Mouse (Mus musculus) heart, embryonic 16.5 days (tissue): ENCODE data around the gene Gm20388. TPM values are rescaled to one million over a fixed set of nuclear protein-coding genes. Genes with fewer than 3 reads are reported as not detected.
A peak's percentile ranks its signal among the peaks of the same experiment; 100 is the strongest.

Experiments
- ATAC-seq: fragments of 200-750 bp; cut with Nextera tagmentation; replicated peaks from 2 replicates; pipeline ENCODE4 v1.8.0; 2017; ENCODE audit warnings: moderate number of reproducible peaks; ENCODE audit not compliant: insufficient read depth, low FRiP score; ENCODE audit errors: extremely low read depth
- H3K27ac ChIP-seq: fragments of 300-500 bp; sonication (generic); 2 replicates; pipeline ENCODE4 v1.5.1; 2014; ENCODE audit warnings: mild to moderate bottlenecking, low read length, control low read depth, moderate library complexity
- H3K27me3 ChIP-seq: fragments of 300-500 bp; sonication (generic); 2 replicates; pipeline ENCODE4 v1.6.1; 2014; ENCODE audit warnings: low read length, mixed read lengths; ENCODE audit not compliant: control insufficient read depth, insufficient read depth
- H3K36me3 ChIP-seq: fragments of 300-500 bp; sonication (generic); 2 replicates; pipeline ENCODE4 v1.6.1; 2014; ENCODE audit not compliant: control insufficient read depth, insufficient read depth
- H3K4me1 ChIP-seq: fragments of 300-500 bp; sonication (generic); 2 replicates; pipeline ENCODE4 v1.6.1; 2014; ENCODE audit warnings: low read length, mixed read lengths; ENCODE audit not compliant: control insufficient read depth, insufficient read depth
- H3K4me2 ChIP-seq: fragments of 300-500 bp; sonication (generic); 2 replicates; pipeline ENCODE4 v1.6.1; 2014; ENCODE audit warnings: low read depth, mild to moderate bottlenecking, control low read depth, low read length
- H3K4me3 ChIP-seq: fragments of 300-500 bp; sonication (generic); 2 replicates; pipeline ENCODE4 v1.5.1; 2014; ENCODE audit warnings: mild to moderate bottlenecking, control low read depth, low read length
- H3K9ac ChIP-seq: fragments of 300-500 bp; sonication (generic); 2 replicates; pipeline ENCODE4 v1.6.1; 2014; ENCODE audit warnings: low read length, control low read depth
- H3K9me3 ChIP-seq: fragments of 300-500 bp; sonication (generic); replicated peaks from 2 replicates; pipeline ENCODE4 v1.6.1; 2016; ENCODE audit warnings: low read length; ENCODE audit not compliant: control insufficient read depth
- WGBS: fragments of 180-500 bp; shearing (Covaris S2); extraction: QIAGEN DNeasy Blood & Tissue Kit; methylation state at CpG from one replicate; pipeline ENCODE4 v1.1.7; 2014; 5-methylcytosine and 5-hydroxymethylcytosine counted together
- polyA plus RNA-seq: library from polyadenylated mRNA; unstranded; fragments of >200 nt; fragmentation: Nextera tagmentation; extraction: Ambion mirVana; gene quantifications from 2 replicates; pipeline ENCODE4 v1.2.1, GENCODE M21; 2015

Gm20388 gene
- polyA plus RNA-seq, 1 experiment from 2014 or later, result 4.5 TPM

DNA sequence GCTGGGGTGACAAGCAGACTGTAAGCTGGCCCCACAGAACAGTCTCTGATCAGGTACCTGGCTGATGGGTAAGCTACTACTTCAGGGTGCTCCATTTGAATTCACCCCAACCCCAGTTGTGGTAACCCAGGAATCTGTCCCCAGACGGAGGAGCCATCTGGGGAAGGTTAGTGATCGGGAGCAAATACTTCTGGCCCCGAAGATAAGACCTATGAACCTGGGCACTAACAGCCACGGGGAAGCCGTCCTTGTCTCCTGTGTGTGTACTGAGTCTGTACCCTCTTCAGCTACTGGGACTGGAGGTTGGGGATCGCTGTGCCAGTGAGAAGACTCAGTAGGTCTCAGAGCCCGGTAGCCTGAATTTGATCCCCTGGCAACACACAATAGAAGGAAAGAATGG lies 491.1 kb downstream of the Gm20388 start:
- Histone ChIP-seq H3K27me3 (no peaks in the 10 kb centered on the region), H3K36me3 (no peaks in the 10 kb centered on the region), H3K4me3 (no peak overlapping the region), H3K9me3 (no peaks in the 10 kb centered on the region), H3K9ac (no peak overlapping the region), H3K27ac (no peak overlapping the region), H3K4me2 (no peak overlapping the region), H3K4me1 (peaks cover 8% of the 10 kb centered on the region)
- ATAC-seq, result no peak
- 84% methylated on average over 7 of the region's 7 CpGs for WGBS

DNA sequence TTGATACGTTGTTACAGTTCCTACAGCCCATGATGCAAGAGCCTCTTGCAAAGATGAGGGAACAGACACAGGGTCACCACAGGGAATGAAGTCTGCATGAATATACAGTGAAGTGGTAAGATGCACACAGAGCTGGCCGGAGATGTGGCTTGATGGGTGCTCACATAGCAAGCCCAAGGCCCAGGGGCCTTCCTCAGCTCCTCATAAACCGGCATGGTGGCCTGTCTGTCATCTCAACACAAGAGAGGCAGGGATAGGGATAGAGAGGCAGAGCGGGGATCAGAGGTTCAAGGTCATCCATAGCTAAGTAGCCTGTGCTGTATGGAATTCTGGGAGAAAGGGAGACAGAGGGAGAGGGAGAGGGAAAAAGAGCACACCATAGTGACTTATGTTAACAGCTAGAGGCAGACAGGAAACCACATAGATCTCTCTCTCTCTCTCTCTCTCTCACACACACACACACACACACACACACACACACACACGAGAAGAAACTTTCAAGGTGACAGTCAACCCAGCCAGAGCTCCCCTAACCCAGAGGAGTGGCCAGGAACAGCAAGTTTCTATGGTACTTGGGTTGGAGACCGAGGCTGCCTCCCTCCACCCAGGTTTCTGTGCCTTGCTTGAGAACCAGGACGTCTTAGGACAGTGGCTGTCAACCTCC lies 493.1 kb downstream of the Gm20388 start:
- no peak overlapping the region for H3K27ac ChIP-seq
- no peaks in the 10 kb centered on the region for H3K9me3 ChIP-seq
- no peak overlapping the region for H3K4me3 ChIP-seq
- H3K4me2 ChIP-seq, result no peak overlapping the region
- H3K36me3 ChIP-seq, result no peaks in the 10 kb centered on the region
- H3K9ac ChIP-seq, result no peak overlapping the region
- no peaks in the 10 kb centered on the region for H3K27me3 ChIP-seq
- ATAC-seq, result no peak
- H3K4me1 ChIP-seq, result peaks cover 5% of the 10 kb centered on the region; the same call in 1 of the 2 replicates
- 75% methylated on average over 7 of the region's 7 CpGs for WGBS

DNA sequence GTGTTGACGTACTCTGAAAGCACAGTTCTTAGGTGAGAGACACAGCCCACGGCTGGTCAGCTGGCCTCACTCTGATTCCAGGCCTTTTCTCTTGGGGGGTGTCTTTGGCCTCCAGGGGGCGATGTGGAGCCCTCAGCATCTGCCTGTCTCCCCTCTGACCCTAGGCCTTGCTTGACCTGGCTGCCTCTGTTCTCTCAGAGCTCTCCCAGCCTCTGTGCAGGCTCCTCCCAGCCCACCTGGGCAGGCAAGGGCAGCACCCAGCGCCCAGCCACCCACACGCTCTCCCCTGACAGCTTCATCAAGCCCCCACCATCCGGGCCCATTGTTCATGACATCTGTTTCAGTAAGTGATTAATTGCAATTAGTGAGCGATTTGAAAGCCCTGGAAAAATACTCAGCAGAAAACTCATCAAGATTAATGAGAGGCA lies 494.0 kb downstream of the Gm20388 start:
- Histone ChIP-seq H3K27ac (no peak overlapping the region), H3K4me2 (no peak overlapping the region), H3K9ac (no peak overlapping the region), H3K4me1 (peaks cover 8% of the 10 kb centered on the region; the same call in 1 of the 2 replicates), H3K27me3 (no peaks in the 10 kb centered on the region), H3K4me3 (no peak overlapping the region), H3K36me3 (no peaks in the 10 kb centered on the region), H3K9me3 (no peaks in the 10 kb centered on the region)
- WGBS, result 68% methylated on average over 7 of the region's 7 CpGs
- ATAC-seq, result no peak

DNA sequence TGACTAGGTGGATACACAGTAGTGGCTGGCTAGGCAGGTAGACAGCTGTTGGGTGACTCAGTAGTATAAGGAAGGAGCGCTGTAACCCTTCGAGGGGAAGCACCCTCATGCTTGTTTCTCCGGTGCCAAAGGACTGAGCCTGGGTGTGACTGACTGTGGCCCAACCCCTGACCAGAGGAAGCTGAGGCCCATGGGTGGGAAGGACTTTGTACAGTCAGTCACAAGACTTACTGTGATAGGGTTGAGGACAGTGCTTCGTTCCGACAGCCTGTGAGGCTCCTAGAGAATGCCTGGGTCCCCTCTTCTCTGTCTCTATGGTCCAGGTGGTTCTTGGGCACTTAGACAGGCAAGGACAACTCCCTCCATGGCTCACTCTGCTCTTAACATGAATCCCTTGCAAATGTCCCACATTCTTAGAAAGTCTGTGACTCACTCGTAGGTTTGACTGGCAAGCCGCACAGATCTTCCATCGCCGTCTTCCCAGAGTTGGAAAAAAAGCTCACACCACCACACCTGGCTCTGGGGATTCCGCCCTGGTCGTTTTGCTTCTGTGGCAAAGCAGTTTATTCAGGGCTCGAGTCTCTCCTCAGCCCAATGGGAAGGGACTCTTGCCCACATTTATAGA lies 495.5 kb downstream of the Gm20388 start:
- H3K27ac ChIP-seq, result no peak overlapping the region
- no peak overlapping the region for H3K4me2 ChIP-seq
- no peaks in the 10 kb centered on the region for H3K9me3 ChIP-seq
- H3K27me3 ChIP-seq, result no peaks in the 10 kb centered on the region
- H3K36me3 ChIP-seq, result no peaks in the 10 kb centered on the region
- ATAC-seq, result no peak
- no peak overlapping the region for H3K4me3 ChIP-seq
- peaks cover 8% of the 10 kb centered on the region; the same call in 1 of the 2 replicates for H3K4me1 ChIP-seq
- 88% methylated on average over 12 of the region's 12 CpGs for WGBS
- no peak overlapping the region for H3K9ac ChIP-seq

DNA sequence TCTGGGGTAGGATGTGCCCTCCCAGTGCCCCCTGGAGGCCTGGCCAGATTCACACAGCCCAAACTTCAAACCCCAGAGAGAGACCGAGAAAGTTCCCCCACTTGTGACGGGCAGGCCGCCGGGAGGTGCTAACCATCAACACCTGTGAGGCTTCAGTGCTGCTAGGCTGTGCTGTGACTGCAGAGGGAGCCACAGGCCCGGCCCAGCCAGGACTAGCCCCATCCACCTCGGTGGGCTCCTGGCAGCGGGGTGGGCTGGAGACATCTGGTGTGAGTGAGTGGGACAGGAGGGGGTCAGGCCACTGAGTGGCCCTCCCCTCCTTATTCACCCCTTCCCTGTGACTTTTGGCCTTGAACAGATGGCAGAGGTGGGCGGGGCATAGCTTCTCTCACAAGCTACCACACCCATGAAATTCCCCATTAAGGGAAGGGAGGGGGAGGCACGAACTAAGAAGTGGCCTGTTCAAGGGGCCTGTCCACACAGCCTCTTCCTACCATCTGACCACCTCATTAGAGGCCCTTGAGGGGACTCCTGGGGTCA lies 497.1 kb downstream of the Gm20388 start:
- 21% methylated on average over 9 of the region's 9 CpGs for WGBS
- no peaks in the 10 kb centered on the region for H3K27me3 ChIP-seq
- no peaks in the 10 kb centered on the region for H3K36me3 ChIP-seq
- no peak overlapping the region for H3K9ac ChIP-seq
- H3K4me3 ChIP-seq, result no peak overlapping the region
- no peak for ATAC-seq
- H3K9me3 ChIP-seq, result no peaks in the 10 kb centered on the region
- H3K27ac ChIP-seq, result no peak overlapping the region
- H3K4me1 ChIP-seq, result peaks cover 12% of the 10 kb centered on the region; the same call in 1 of the 2 replicates
- H3K4me2 ChIP-seq, result no peak overlapping the region

DNA sequence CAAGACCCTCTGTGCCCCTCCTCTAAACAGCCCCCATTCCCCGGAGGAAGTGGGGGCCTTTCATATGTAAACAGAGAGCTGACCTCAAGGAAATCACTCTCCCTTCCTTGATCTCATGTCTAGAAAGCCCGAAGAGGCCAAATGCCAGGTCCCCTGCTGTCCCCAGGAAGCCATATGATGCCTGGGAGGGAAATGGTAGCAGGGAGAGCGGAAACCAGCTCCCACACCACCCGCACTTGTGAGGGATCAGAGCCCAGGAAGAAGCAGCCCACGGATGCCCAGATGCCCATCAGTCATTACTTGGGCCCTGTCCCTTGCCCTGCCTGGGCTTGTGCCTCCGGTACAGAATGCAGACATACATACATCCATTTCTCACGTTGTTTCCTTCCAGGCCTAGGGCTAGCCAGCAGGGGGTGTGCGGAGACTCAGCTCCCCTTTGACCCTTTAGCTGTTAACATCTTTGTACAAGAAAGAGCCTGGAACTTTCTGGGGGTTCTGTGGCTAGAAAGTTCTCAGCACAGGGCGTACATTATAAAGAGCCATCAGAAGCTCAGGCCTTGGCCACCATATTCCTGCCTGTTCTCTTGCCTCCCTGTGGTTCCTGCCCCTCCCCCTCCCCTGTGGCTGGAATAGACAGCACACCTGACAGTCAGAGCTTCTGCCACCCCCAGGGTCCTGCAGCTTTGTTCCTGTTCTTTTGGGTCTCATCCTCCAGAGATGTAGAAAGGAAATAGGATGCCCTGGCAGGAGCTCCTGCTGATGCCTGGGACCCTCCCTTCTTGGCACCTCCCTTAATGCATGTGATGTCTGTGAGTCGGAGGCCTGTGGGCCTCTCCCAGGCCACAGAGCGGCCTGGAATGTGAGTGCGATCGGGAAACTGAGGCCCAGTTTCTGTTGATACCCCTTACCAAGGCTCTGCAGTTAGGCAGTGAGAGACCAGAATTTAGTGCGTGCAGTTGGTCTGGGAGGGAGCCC lies 497.9 kb downstream of the Gm20388 start:
- no peak overlapping the region for H3K4me2 ChIP-seq
- 51% methylated on average over 14 of the region's 14 CpGs for WGBS
- H3K9ac ChIP-seq, result no peak overlapping the region

DNA sequence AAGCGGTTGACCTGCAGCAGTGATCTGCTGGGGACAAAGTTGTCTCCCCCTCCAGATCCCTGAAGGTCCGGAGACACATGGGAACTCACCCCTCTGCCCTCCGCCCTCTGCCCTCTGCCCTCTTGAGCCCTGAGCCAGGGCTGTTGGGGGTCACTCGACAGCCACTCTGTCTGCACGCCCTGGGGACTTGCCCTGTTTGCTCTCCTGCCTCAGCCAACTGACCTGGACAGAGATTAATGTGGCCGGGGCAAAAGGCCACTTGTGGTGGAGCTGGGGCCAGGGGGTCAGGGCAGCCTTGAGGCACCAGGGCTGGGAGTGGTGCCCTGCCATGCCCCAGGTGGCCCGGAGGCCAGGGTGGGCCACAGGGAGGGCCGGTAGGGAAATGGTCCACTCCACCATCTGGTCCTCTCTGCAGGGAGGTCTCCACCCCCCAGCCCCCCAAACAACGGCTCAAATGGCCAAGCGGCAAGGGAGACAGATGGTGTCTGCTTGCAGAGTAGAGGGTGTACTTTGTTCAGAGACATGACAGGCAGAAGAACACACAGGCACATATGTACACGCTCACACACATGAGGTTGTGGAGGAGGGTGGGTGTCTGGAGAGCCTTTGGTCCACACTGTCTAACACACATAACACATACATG lies 498.9 kb downstream of the Gm20388 start:
- Histone ChIP-seq H3K27me3 (no peaks in the 10 kb centered on the region), H3K4me2 (no peak overlapping the region), H3K4me1 (peaks cover 12% of the 10 kb centered on the region; the same call in 1 of the 2 replicates), H3K36me3 (no peaks in the 10 kb centered on the region), H3K4me3 (no peak overlapping the region), H3K9ac (no peak overlapping the region), H3K27ac (no peak overlapping the region), H3K9me3 (no peaks in the 10 kb centered on the region)
- no peak for ATAC-seq
- 63% methylated on average over 11 of the region's 11 CpGs for WGBS

More for the DNA sequence above, 497.9 kb downstream of the Gm20388 start:
- H3K4me3 ChIP-seq, result no peak overlapping the region
- peak overlapping the region; percentile 11; the same call in 1 of the 2 replicates for H3K27ac ChIP-seq
- peaks cover 12% of the 10 kb centered on the region; the same call in 1 of the 2 replicates for H3K4me1 ChIP-seq
- ATAC-seq, result no peak
- H3K27me3 ChIP-seq, result no peaks in the 10 kb centered on the region
- H3K36me3 ChIP-seq, result no peaks in the 10 kb centered on the region
- no peaks in the 10 kb centered on the region for H3K9me3 ChIP-seq

DNA sequence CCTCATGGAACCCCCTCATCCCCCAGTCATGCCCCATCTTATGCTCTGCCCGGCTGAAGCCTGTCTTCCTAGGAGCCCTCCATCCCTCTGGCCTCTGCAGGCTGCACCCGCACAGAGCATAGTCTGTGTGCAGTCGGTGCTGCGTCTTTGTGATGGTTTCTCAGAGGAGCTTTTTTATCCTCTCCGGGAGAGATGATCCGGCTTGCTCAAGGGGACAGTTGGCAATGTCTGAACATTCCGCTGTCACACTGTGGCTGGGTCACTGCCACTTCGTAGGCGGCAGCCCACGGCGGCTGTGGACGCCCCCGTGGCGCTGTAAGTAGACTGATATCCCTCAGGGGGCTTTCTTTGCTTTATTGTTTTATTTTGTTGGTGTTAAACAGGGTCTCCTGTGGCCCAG lies 500.4 kb downstream of the Gm20388 start:
- ATAC-seq, result no peak

More for the DNA sequence above, 500.4 kb downstream of the Gm20388 start:
- no peak overlapping the region for H3K27ac ChIP-seq
- H3K9ac ChIP-seq, result no peak overlapping the region
- WGBS, result 81% methylated on average over 14 of the region's 14 CpGs
- H3K4me1 ChIP-seq, result peaks cover 14% of the 10 kb centered on the region
- no peaks in the 10 kb centered on the region for H3K9me3 ChIP-seq
- no peak overlapping the region for H3K4me2 ChIP-seq
- no peaks in the 10 kb centered on the region for H3K36me3 ChIP-seq
- H3K4me3 ChIP-seq, result no peak overlapping the region
- H3K27me3 ChIP-seq, result no peaks in the 10 kb centered on the region
